8 mouse cellular contexts compared by ENCODE assay signal in genomic region chr7:110288731-110289191, GRCm38 (mm10).
DNase-seq lines count a peak whose midpoint lies in the region; ATAC-seq and TF ChIP-seq lines count a peak whose summit lies in the region.

No protein-coding gene starts in this region.

- no peak overlapping the region for H3K9ac ChIP-seq in liver, adult 2 months (ENCODE audit: low read depth, low read length)
- H3K9ac ChIP-seq in liver, embryonic 12.5 days = no peak overlapping the region
- peak overlapping the region; percentile 31; the same call in 1 of the 2 replicates for H3K9ac ChIP-seq in heart, embryonic 14.5 days (ENCODE audit: low read length)

- no peaks in the 10 kb centered on the region for H3K9me3 ChIP-seq in liver, embryonic 12.5 days (replicated peaks)
- H3K9me3 ChIP-seq in heart, embryonic 14.5 days (ENCODE audit: control insufficient read depth, low read length) = no peaks in the 10 kb centered on the region

- no peak for ATAC-seq in liver, embryonic 12.5 days
- peak; percentile 70 for ATAC-seq in heart, embryonic 14.5 days (ENCODE audit: insufficient number of reproducible peaks, insufficient read depth, low FRiP score, low read depth)
- no peak for ATAC-seq in frontal cortex, adult (ENCODE audit: low TSS enrichment)

- DNase-seq in liver, adult 2 months (ENCODE audit: extremely low read depth, low read depth, low spot score) = peak; percentile 17
- DNase-seq in cerebellum, adult 9-10 months = peak; percentile 75
- peak; percentile 32 for DNase-seq in lung, adult 2 months
- peak; percentile 41 for DNase-seq in urinary bladder, adult 2 months (ENCODE audit: low spot score)
- no peak for DNase-seq in neural tube, embryonic 10.5 days (ENCODE audit: extremely low spot score, low spot score)

- no peak for TF ChIP-seq POLR2A in liver, adult 2 months (IDR thresholded peaks at IDR 0.05; ENCODE audit: extremely low read depth, insufficient read depth, low read length)
- TF ChIP-seq POLR2A in lung, adult 2 months (IDR thresholded peaks at IDR 0.05; ENCODE audit: borderline replicate concordance, extremely low read depth, low read depth, low read length) = no peak

- no peak overlapping the region for H3K4me2 ChIP-seq in liver, embryonic 12.5 days
- no peak overlapping the region for H3K4me2 ChIP-seq in heart, embryonic 14.5 days (ENCODE audit: low read length)

- 79% methylated on average over 6 of the region's 6 CpGs for WGBS in liver, adult 2 months
- 71% methylated on average over 6 of the region's 6 CpGs for WGBS in liver, embryonic 12.5 days (ENCODE audit: insufficient replicate concordance)
- WGBS in heart, embryonic 14.5 days = 44% methylated on average over 6 of the region's 6 CpGs
- 49% methylated on average over 6 of the region's 6 CpGs for WGBS in lung, adult 2 months

- TF ChIP-seq CTCF in liver, adult 2 months (IDR thresholded peaks at IDR 0.05; ENCODE audit: low read depth, low read length) = no peak
- TF ChIP-seq CTCF in lung, adult 2 months (IDR thresholded peaks at IDR 0.05; ENCODE audit: insufficient read depth, low read length) = no peak

- no peaks in the 10 kb centered on the region for H3K27me3 ChIP-seq in liver, adult 2 months (ENCODE audit: control insufficient read depth, insufficient read depth, low read length)
- H3K27me3 ChIP-seq in liver, embryonic 12.5 days (replicated peaks) = no peaks in the 10 kb centered on the region
- H3K27me3 ChIP-seq in heart, embryonic 14.5 days (ENCODE audit: control insufficient read depth, insufficient read depth, low read length) = no peaks in the 10 kb centered on the region

- H3K27ac ChIP-seq in liver, adult 2 months (replicated peaks; ENCODE audit: insufficient read depth, low read depth, low read length) = 0 out of 2 replicates have a peak overlapping the region, but pooled peaks have one; percentile 31
- no peak overlapping the region for H3K27ac ChIP-seq in liver, embryonic 12.5 days
- peak overlapping the region; percentile 67 to 77 for H3K27ac ChIP-seq in heart, embryonic 14.5 days (replicated peaks in 1 of 2; ENCODE audit: control insufficient read depth in 1 of 2, insufficient read depth in 1 of 2, low read depth in 2 of 2, low read length in 2 of 2)

- H3K4me1 ChIP-seq in liver, adult 2 months (ENCODE audit: control insufficient read depth, insufficient read depth, low read length) = peaks cover 2% of the 10 kb centered on the region; the same call in 1 of the 2 replicates
- H3K4me1 ChIP-seq in liver, embryonic 12.5 days = peaks cover 11% of the 10 kb centered on the region
- H3K4me1 ChIP-seq in heart, embryonic 14.5 days (ENCODE audit: control insufficient read depth in 2 of 2, insufficient read depth in 2 of 2, low read length in 2 of 2) = peaks cover 20 to 25% of the 10 kb centered on the region in 2 experiments
- H3K4me1 ChIP-seq in lung, adult 2 months (ENCODE audit: control insufficient read depth, insufficient read depth, low read length) = peaks cover 7% of the 10 kb centered on the region; the same call in 1 of the 2 replicates

- no peak overlapping the region for H3K4me3 ChIP-seq in liver, adult 2 months (ENCODE audit: insufficient read depth, low read depth, low read length)
- H3K4me3 ChIP-seq in liver, embryonic 12.5 days = no peak overlapping the region
- H3K4me3 ChIP-seq in heart, embryonic 14.5 days (ENCODE audit: control insufficient read depth in 1 of 2, insufficient read depth in 1 of 2, low read depth in 1 of 2, low read length in 2 of 2) = no peak overlapping the region
- no peak overlapping the region for H3K4me3 ChIP-seq in lung, adult 2 months (replicated peaks; ENCODE audit: extremely low read depth, low read depth, low read length)

- H3K36me3 ChIP-seq in liver, adult 2 months (ENCODE audit: control insufficient read depth, insufficient read depth, low read length) = no peaks in the 10 kb centered on the region
- H3K36me3 ChIP-seq in liver, embryonic 12.5 days = no peaks in the 10 kb centered on the region
- peaks cover 8% of the 10 kb centered on the region; the same call in 1 of the 2 replicates for H3K36me3 ChIP-seq in heart, embryonic 14.5 days (ENCODE audit: control insufficient read depth, insufficient read depth, low read length)

- H3K79me2 ChIP-seq in liver, adult 2 months (ENCODE audit: control insufficient read depth, insufficient read depth, low read length) = no peaks in the 10 kb centered on the region
